In the genomic region with DNA sequence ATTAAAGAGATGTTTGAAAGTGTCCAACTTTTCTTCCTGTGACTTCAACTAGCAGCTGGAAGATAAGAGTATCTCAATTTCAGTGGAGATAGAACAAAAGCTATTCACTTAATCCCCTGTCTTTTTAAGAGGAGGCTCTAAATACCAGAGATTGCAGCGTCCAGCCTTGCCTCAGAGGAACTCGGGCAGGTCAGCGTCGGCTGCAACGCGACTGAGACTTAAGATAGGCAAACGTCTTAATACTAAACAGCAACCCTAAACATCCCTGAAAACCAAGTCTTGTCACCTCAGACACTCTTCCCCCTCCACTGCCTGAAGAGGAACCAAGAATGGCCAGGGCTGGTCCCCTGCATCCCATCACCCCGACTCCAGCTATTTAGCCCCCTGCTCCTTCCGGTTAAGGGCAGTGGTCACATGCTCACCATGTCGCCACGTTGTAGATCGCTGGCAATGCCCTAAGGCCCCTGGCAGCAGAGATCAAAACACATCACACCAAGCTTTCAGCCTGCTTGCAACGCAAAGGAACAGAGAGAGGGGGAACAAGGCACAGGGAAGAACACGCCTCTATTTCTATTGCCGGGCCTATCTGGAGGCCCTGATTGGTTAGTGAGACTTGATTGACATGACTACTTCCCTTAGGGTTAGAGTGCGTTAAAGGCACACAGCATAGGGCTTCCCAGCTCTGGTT, we compare ENCODE assay signal across 8 mouse cellular contexts. TPM values are rescaled to one million over a fixed set of nuclear protein-coding genes. Genes with fewer than 3 reads are reported as not detected.
A peak's percentile ranks its signal among the peaks of the same experiment; 100 is the strongest.
DNase-seq lines count a peak whose midpoint lies in the region; ATAC-seq and TF ChIP-seq lines count a peak whose summit lies in the region.
"Not testable (repeated sequence)": the region's sequence is repeated elsewhere in the genome, so short reads cannot be mapped to it uniquely, and the experiment has no call there.

No protein-coding gene starts in this region.

- under 1% methylated on average over 16 of the region's 16 CpGs for WGBS in forebrain, embryonic 13.5 days
- WGBS in liver, embryonic 15.5 days (ENCODE audit: insufficient replicate concordance) = under 1% methylated on average over 16 of the region's 16 CpGs
- 2% methylated on average over 16 of the region's 16 CpGs for WGBS in neural tube, embryonic 11.5 days
- 2% methylated on average over 16 of the region's 16 CpGs for WGBS in stomach, postnatal 0 days

- not testable (repeated sequence) for H3K27ac ChIP-seq in forebrain, embryonic 13.5 days; liver, embryonic 15.5 days (replicated peaks); neural tube, embryonic 11.5 days (ENCODE audit: low read depth, low read length); stomach, postnatal 0 days (replicated peaks)

- H3K4me2 ChIP-seq in forebrain, embryonic 13.5 days = peak overlapping the region; percentile 57
- H3K4me2 ChIP-seq in liver, embryonic 15.5 days = peak overlapping the region; percentile 70
- H3K4me2 ChIP-seq in neural tube, embryonic 11.5 days (ENCODE audit: low read depth) = peak overlapping the region; percentile 44
- peak overlapping the region; percentile 55 for H3K4me2 ChIP-seq in stomach, postnatal 0 days (replicated peaks; ENCODE audit: low read depth)

- TF ChIP-seq EP300 in stomach, postnatal 0 days (optimal IDR thresholded peaks at IDR 0.05) = not testable (repeated sequence)

- not testable (repeated sequence) for H3K27me3 ChIP-seq in E14TG2a.4 (ENCODE audit: insufficient read depth, low read length); forebrain, embryonic 13.5 days; liver, embryonic 15.5 days; neural tube, embryonic 11.5 days (ENCODE audit: control insufficient read depth, insufficient read depth, low read length); stomach, postnatal 0 days (ENCODE audit: control insufficient read depth, insufficient read depth, low read length)

- peak; percentile 100 for ATAC-seq in forebrain, embryonic 13.5 days
- peak; percentile 86 for ATAC-seq in liver, embryonic 15.5 days (ENCODE audit: insufficient read depth)
- peak; percentile 100 for ATAC-seq in neural tube, embryonic 11.5 days (ENCODE audit: insufficient read depth, low FRiP score, low TSS enrichment)
- peak; percentile 98 for ATAC-seq in stomach, postnatal 0 days (ENCODE audit: low FRiP score, low TSS enrichment)

- H3K4me3 ChIP-seq in E14TG2a.4 (replicated peaks; ENCODE audit: low read length) = peak overlapping the region; percentile 81
- H3K4me3 ChIP-seq in forebrain, embryonic 13.5 days = peak overlapping the region; percentile 54
- H3K4me3 ChIP-seq in liver, embryonic 15.5 days (replicated peaks) = peak overlapping the region; percentile 57
- H3K4me3 ChIP-seq in neural tube, embryonic 11.5 days (ENCODE audit: low read depth, low read length) = peak overlapping the region; percentile 46
- H3K4me3 ChIP-seq in stomach, postnatal 0 days (ENCODE audit: low read depth, low read length) = peak overlapping the region; percentile 52

- H3K4me1 ChIP-seq in E14TG2a.4 (replicated peaks; ENCODE audit: low read depth, low read length); forebrain, embryonic 13.5 days; liver, embryonic 15.5 days (replicated peaks); neural tube, embryonic 11.5 days (ENCODE audit: control insufficient read depth, insufficient read depth, low read length); stomach, postnatal 0 days (replicated peaks; ENCODE audit: control insufficient read depth, insufficient read depth): not testable (repeated sequence)

- intact Hi-C loops in heart, postnatal 10 days (cut with DNase I) = not testable (repeated sequence)

- H3K36me3 ChIP-seq in E14TG2a.4 (ENCODE audit: insufficient read depth, low read length); forebrain, embryonic 13.5 days (ENCODE audit: poor library complexity, severe bottlenecking); liver, embryonic 15.5 days (replicated peaks); neural tube, embryonic 11.5 days (ENCODE audit: control insufficient read depth, insufficient read depth, low read length); stomach, postnatal 0 days (ENCODE audit: control insufficient read depth, insufficient read depth, low read length): not testable (repeated sequence)

- peaks cover 11% of the 10 kb centered on the region for H3K9me3 ChIP-seq in E14TG2a.4 (ENCODE audit: low read length)
- H3K9me3 ChIP-seq in forebrain, embryonic 13.5 days (replicated peaks) = peaks cover 14% of the 10 kb centered on the region; the same call in 1 of the 2 replicates
- not testable (repeated sequence) for H3K9me3 ChIP-seq in liver, embryonic 15.5 days (replicated peaks); neural tube, embryonic 11.5 days (ENCODE audit: control insufficient read depth, low read length); stomach, postnatal 0 days (ENCODE audit: control insufficient read depth, low read length)

- peak overlapping the region; percentile 67 for H3K9ac ChIP-seq in forebrain, embryonic 13.5 days
- not testable (repeated sequence) for H3K9ac ChIP-seq in liver, embryonic 15.5 days
- H3K9ac ChIP-seq in neural tube, embryonic 11.5 days (ENCODE audit: low read length) = peak overlapping the region; percentile 61
- H3K9ac ChIP-seq in stomach, postnatal 0 days (ENCODE audit: low read length) = peak overlapping the region; percentile 52

- not testable (repeated sequence) for TF ChIP-seq CTCF in E14TG2a.4 (conservative IDR thresholded peaks at IDR 0.05; ENCODE audit: low read length); stomach, postnatal 0 days (IDR thresholded peaks at IDR 0.05; ENCODE audit: low read depth)

- peak; percentile 77 for DNase-seq in c-Kit-positive CD71-positive TER-119-negative erythroid progenitor cells, embryonic 14.5 days (ENCODE audit: low read depth)
- peak; percentile 81 to 84 for DNase-seq in heart, postnatal 10 days
- peak; percentile 56 to 76 for DNase-seq in kidney, postnatal 4 days
- peak; percentile 65 for DNase-seq in neural tube, embryonic 11.5 days (ENCODE audit: low spot score)
- DNase-seq in stomach, postnatal 0 days (ENCODE audit: low spot score) = peak; percentile 67

RNA-seq across cellular contexts. Expression of a gene that starts 28.8 kb away (rescaled TPM):
- 11.9 and 13.4 TPM in 2 replicates for polyA plus RNA-seq in forebrain, embryonic 13.5 days (2015; fragmentation: Nextera tagmentation; extraction: Ambion mirVana)
- total RNA-seq in heart, postnatal 10 days (2021) = 1 to 10 TPM; 1.4 to 2.4 TPM
- polyA plus RNA-seq in liver, embryonic 15.5 days (2015; fragmentation: Nextera tagmentation; extraction: Ambion mirVana) = 1.7 and 2.2 TPM in 2 replicates
- 14.4 and 16.8 TPM in 2 replicates for polyA plus RNA-seq in neural tube, embryonic 11.5 days (2014; fragmentation: Nextera tagmentation; extraction: Ambion mirVana)
- polyA plus RNA-seq in stomach, postnatal 0 days (2015; fragmentation: Nextera tagmentation; extraction: Ambion mirVana) = 3.5 and 4.0 TPM in 2 replicates
